Mouse (Mus musculus): ENCODE data around the gene Gm9936. TPM values are rescaled to one million over a fixed set of nuclear protein-coding genes. Genes with fewer than 3 reads are reported as not detected.

Gm9936 gene
- polyA plus RNA-seq, 1 experiment from 2014 or later, result 0.33 TPM

DNA sequence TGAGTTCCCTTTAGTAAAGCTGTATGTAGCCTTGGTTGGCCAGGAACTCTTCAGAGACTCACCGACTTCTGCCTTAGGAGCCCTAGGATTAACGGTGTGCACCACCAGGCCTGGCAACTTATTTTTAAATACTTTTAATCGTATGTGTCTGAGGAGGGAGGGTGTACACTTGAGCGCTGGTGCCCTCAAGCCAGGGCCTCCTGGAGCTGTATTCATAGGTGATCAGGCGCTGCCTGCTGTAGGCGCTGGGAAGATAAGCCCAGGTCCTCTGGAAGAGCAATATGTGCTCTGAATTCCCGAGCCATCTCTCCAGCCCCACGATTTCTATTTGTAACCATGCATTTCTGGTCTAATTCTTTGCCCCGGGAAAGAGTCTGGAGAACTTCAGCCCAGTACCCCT is 51.4 kb downstream of the Gm9936 start:
- peaks cover 96% of the 10 kb centered on the region for H3K36me3 ChIP-seq
- 43% methylated on average over 9 of the region's 9 CpGs for WGBS

DNA sequence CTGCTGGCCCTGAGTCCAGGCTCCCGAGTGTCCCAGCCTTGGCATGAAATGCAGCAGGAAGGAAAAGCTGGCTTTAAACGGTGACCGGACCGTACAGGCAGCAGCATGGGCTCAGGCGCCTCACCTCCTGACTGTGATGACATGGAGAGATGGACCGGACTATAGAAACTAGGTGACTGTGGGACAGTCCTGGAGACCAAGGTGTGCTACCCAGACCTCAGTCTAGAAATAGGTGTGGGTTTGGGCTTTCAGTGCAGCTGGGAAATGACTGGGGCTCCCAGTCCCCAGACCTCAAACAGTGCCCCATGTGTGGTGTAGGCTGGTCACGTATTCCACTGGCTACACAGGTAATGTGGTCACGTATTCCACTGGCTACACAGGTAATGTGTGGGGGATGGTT is 51.8 kb downstream of the Gm9936 start:
- 87% methylated on average over 8 of the region's 8 CpGs for WGBS
- no peak overlapping the region for H3K27ac ChIP-seq

More for the DNA sequence above, 51.4 kb downstream of the Gm9936 start:
- Histone ChIP-seq H3K4me1 (replicated peaks) (peaks cover 18% of the 10 kb centered on the region), H3K27me3 (ENCODE audit: insufficient read depth, poor library complexity, severe bottlenecking) (no peaks in the 10 kb centered on the region), H3K4me3 (no peak overlapping the region), H3K9me3 (no peaks in the 10 kb centered on the region), H3K27ac (no peak overlapping the region)
- DNase-seq (ENCODE audit: low spot score), result no peak

More for the DNA sequence above, 51.8 kb downstream of the Gm9936 start:
- no peaks in the 10 kb centered on the region for H3K9me3 ChIP-seq
- H3K36me3 ChIP-seq, result peaks cover 98% of the 10 kb centered on the region
- H3K4me3 ChIP-seq, result no peak overlapping the region
- H3K4me1 ChIP-seq (replicated peaks), result peaks cover 20% of the 10 kb centered on the region
- no peaks in the 10 kb centered on the region for H3K27me3 ChIP-seq (ENCODE audit: insufficient read depth, poor library complexity, severe bottlenecking)
- DNase-seq (ENCODE audit: low spot score), result no peak

Other genes starting within 250 kb of the Gm9936 start
- 0.60 and 0.64 TPM in 2 replicates for gene Trpv4, start 200.3 kb downstream of the Gm9936 start, polyA plus RNA-seq (2016; fragmentation: Nextera tagmentation; extraction: Ambion mirVana)
- 80.4 and 90.3 TPM in 2 replicates for gene Gltp, start 167.7 kb downstream of the Gm9936 start, polyA plus RNA-seq (2016; fragmentation: Nextera tagmentation; extraction: Ambion mirVana)
- 17.9 and 20.8 TPM in 2 replicates for gene Tchp, start 150.9 kb downstream of the Gm9936 start, polyA plus RNA-seq (2016; fragmentation: Nextera tagmentation; extraction: Ambion mirVana)
- gene Ankrd13a, start 84.0 kb downstream of the Gm9936 start, polyA plus RNA-seq (2016; fragmentation: Nextera tagmentation; extraction: Ambion mirVana), result 59.7 and 74.1 TPM in 2 replicates
- gene Git2, start 83.2 kb downstream of the Gm9936 start, polyA plus RNA-seq (2016; fragmentation: Nextera tagmentation; extraction: Ambion mirVana), result 39.3 and 39.7 TPM in 2 replicates
- gene 1500011B03Rik, start 35.2 kb downstream of the Gm9936 start, polyA plus RNA-seq (2016; fragmentation: Nextera tagmentation; extraction: Ambion mirVana), result 126 and 159 TPM in 2 replicates
- not detected in 2 replicates for gene 4930519G04Rik, start 5.0 kb downstream of the Gm9936 start, polyA plus RNA-seq (2016; fragmentation: Nextera tagmentation; extraction: Ambion mirVana)
- 0.70 and 1.2 TPM in 2 replicates for gene Oasl2, start 38.3 kb upstream of the Gm9936 start, polyA plus RNA-seq (2016; fragmentation: Nextera tagmentation; extraction: Ambion mirVana)
- gene Oasl1, start 64.6 kb upstream of the Gm9936 start, polyA plus RNA-seq (2016; fragmentation: Nextera tagmentation; extraction: Ambion mirVana), result not detected in 2 replicates
- gene 2210016L21Rik, start 83.5 kb upstream of the Gm9936 start, polyA plus RNA-seq (2016; fragmentation: Nextera tagmentation; extraction: Ambion mirVana), result 49.0 and 49.9 TPM in 2 replicates
- gene Hnf1a, start 112.4 kb upstream of the Gm9936 start, polyA plus RNA-seq (2016; fragmentation: Nextera tagmentation; extraction: Ambion mirVana), result 0.05 TPM in 1 of 2 replicates, not detected in the other
- gene Sppl3, start 152.5 kb upstream of the Gm9936 start, polyA plus RNA-seq (2016; fragmentation: Nextera tagmentation; extraction: Ambion mirVana), result 11.2 TPM in 2 replicates
- 22.3 and 22.8 TPM in 2 replicates for gene Gm10401, start 239.6 kb upstream of the Gm9936 start, polyA plus RNA-seq (2016; fragmentation: Nextera tagmentation; extraction: Ambion mirVana)

Measured in hindbrain, embryonic 10.5 days (tissue).